Mouse (Mus musculus) adrenal gland, postnatal 4 days (tissue): ENCODE data around the gene Skida1. TPM values are rescaled to one million over a fixed set of nuclear protein-coding genes. Genes with fewer than 3 reads are reported as not detected.
"Not testable (repeated sequence)": the region's sequence is repeated elsewhere in the genome, so short reads cannot be mapped to it uniquely, and the experiment has no call there.

ENCODE experiments used
- DNase-seq, 2 experiments: peaks; one replicate each; pipeline ENCODE4 v3.0.0; 2021 to 2022; ENCODE audit warnings: low spot score in 2 of 2, mixed read lengths in 2 of 2
- long read RNA-seq, 2 experiments: library from polyadenylated mRNA; stranded (forward); transcript quantifications; one replicate each; pipeline ENCODE4 v2.0.0; 2021
- total RNA-seq, 2 experiments: library from RNA; stranded (reverse); gene quantifications; 2 replicates each; pipeline ENCODE4 v1.2.3; 2021

Skida1 gene
- total RNA-seq: 10 to 100 TPM in 1 of 2 experiments, 1 to 10 TPM in 1; 9.9 to 11.3 TPM
- long read RNA-seq, experiment 1, partial matches to known transcripts: 0 of 4 reads
- long read RNA-seq, experiment 1, other reads (novel, unspliced or antisense): 4 of 4 reads
- long read RNA-seq, experiment 2, partial matches to known transcripts: 0 of 9 reads
- long read RNA-seq, experiment 2, other reads (novel, unspliced or antisense): 9 of 9 reads

GRCm38 (mm10) chr2:18048453-18049075 is at the start of gene Skida1:
Gene Skida1, minus strand, starts transcription at chr2:18049051.
- no peak for DNase-seq

GRCm38 (mm10) chr2:18095804-18096203 is 47.0 kb upstream of the Skida1 start:
- no peak for DNase-seq

GRCm38 (mm10) chr2:18094319-18094718 is 45.5 kb upstream of the Skida1 start:
- DNase-seq: no peak

- no peak for DNase-seq
Observed at GRCm38 (mm10) chr2:18093858-18094257, 45.0 kb upstream of the Skida1 start.

- DNase-seq: not testable (repeated sequence)
Observed at GRCm38 (mm10) chr2:18087695-18088094, 38.8 kb upstream of the Skida1 start.

- no peak for DNase-seq
Observed at GRCm38 (mm10) chr2:18080182-18080860, 31.5 kb upstream of the Skida1 start.

- DNase-seq: no peak
Observed at GRCm38 (mm10) chr2:18071947-18072346, 23.1 kb upstream of the Skida1 start.

GRCm38 (mm10) chr2:18068071-18068796 is 19.4 kb upstream of the Skida1 start:
- no peak for DNase-seq

- no peak for DNase-seq
Observed at GRCm38 (mm10) chr2:18066436-18066835, 17.6 kb upstream of the Skida1 start.

- no peak for DNase-seq
Observed at GRCm38 (mm10) chr2:18065708-18066030, 16.8 kb upstream of the Skida1 start.

- DNase-seq: peak; percentile 51 to 61
Observed at GRCm38 (mm10) chr2:18064941-18065707, 16.3 kb upstream of the Skida1 start.

- DNase-seq: peak; percentile 76 to 84
Observed at GRCm38 (mm10) chr2:18064356-18064858, 15.6 kb upstream of the Skida1 start.

GRCm38 (mm10) chr2:18063763-18064251 is 15.0 kb upstream of the Skida1 start:
- no peak for DNase-seq

- DNase-seq: no peak
Observed at GRCm38 (mm10) chr2:18060396-18060795, 11.5 kb upstream of the Skida1 start.

GRCm38 (mm10) chr2:18059891-18060290 is 11.0 kb upstream of the Skida1 start:
- DNase-seq: no peak

GRCm38 (mm10) chr2:18059063-18059462 is 10.2 kb upstream of the Skida1 start:
- DNase-seq: no peak

- no peak for DNase-seq
Observed at GRCm38 (mm10) chr2:18058146-18058708, 9.4 kb upstream of the Skida1 start.

GRCm38 (mm10) chr2:18057336-18058145 is 8.7 kb upstream of the Skida1 start:
- DNase-seq: no peak

- DNase-seq: peak; percentile 85 to 94
Observed at GRCm38 (mm10) chr2:18056786-18057255, 8.0 kb upstream of the Skida1 start.
